Mouse (Mus musculus) liver, embryonic 16.5 days (tissue): ENCODE data around the gene Chtop. TPM values are rescaled to one million over a fixed set of nuclear protein-coding genes. Genes with fewer than 3 reads are reported as not detected.

Experiments used
- ATAC-seq: fragments of 200-750 bp; cut with Nextera tagmentation; 2 replicates; pipeline ENCODE4 v1.8.0; 2017; ENCODE audit warnings: low read depth, mild to moderate bottlenecking, moderate number of reproducible peaks, moderate library complexity
- H3K27ac ChIP-seq: fragments of 300-500 bp; sonication (generic); 2 replicates; pipeline ENCODE4 v1.5.1; 2014; ENCODE audit warnings: mild to moderate bottlenecking, low read length
- H3K27me3 ChIP-seq: fragments of 300-500 bp; sonication (generic); 2 replicates; pipeline ENCODE4 v1.6.1; 2014; ENCODE audit warnings: low read depth, low read length, mixed read lengths; ENCODE audit not compliant: control insufficient read depth, insufficient read depth
- H3K36me3 ChIP-seq: fragments of 300-500 bp; sonication (generic); 2 replicates; pipeline ENCODE4 v1.6.1; 2014; ENCODE audit warnings: mild to moderate bottlenecking; ENCODE audit not compliant: control insufficient read depth, insufficient read depth
- H3K4me1 ChIP-seq: fragments of 300-500 bp; sonication (generic); 2 replicates; pipeline ENCODE4 v1.6.1; 2014; ENCODE audit warnings: low read depth, low read length, mixed read lengths; ENCODE audit not compliant: control insufficient read depth
- H3K4me2 ChIP-seq: fragments of 300-500 bp; sonication (generic); 2 replicates; pipeline ENCODE4 v1.6.1; 2014; ENCODE audit warnings: low read depth, low read length, mixed read lengths
- H3K4me3 ChIP-seq: fragments of 300-500 bp; sonication (generic); 2 replicates; pipeline ENCODE4 v1.5.1; 2014; ENCODE audit warnings: low read depth, mild to moderate bottlenecking, low read length
- H3K9ac ChIP-seq: fragments of 300-500 bp; sonication (generic); 2 replicates; pipeline ENCODE4 v1.6.1; 2014; ENCODE audit warnings: low read depth, low read length
- H3K9me3 ChIP-seq: fragments of 300-500 bp; sonication (generic); replicated peaks from 2 replicates; pipeline ENCODE4 v1.6.1; 2016; ENCODE audit warnings: low read length; ENCODE audit not compliant: control insufficient read depth
- WGBS: fragments of 180-500 bp; shearing (Covaris S2); extraction: QIAGEN DNeasy Blood & Tissue Kit; methylation state at CpG from one replicate; pipeline ENCODE4 v1.1.7; 2014; ENCODE audit not compliant: insufficient replicate concordance; 5-methylcytosine and 5-hydroxymethylcytosine counted together
- polyA plus RNA-seq: library from polyadenylated mRNA; unstranded; fragments of >200 nt; fragmentation: Nextera tagmentation; extraction: Ambion mirVana; gene quantifications from 2 replicates; pipeline ENCODE4 v1.2.1, GENCODE M21; 2015

Gene Chtop
- polyA plus RNA-seq, 1 experiment from 2014 or later = 38.8 TPM

GRCm38 (mm10) chr3:90503444-90503843 is 5.9 kb downstream of the Chtop start:
- Histone ChIP-seq H3K4me1 (peaks cover 10% of the 10 kb centered on the region), H3K9ac (no peak overlapping the region), H3K9me3 (no peaks in the 10 kb centered on the region), H3K4me3 (no peak overlapping the region), H3K36me3 (peaks cover 76% of the 10 kb centered on the region), H3K4me2 (no peak overlapping the region), H3K27me3 (no peaks in the 10 kb centered on the region), H3K27ac (no peak overlapping the region)
- no peak for ATAC-seq
- WGBS = 85% methylated on average over 4 of the region's 4 CpGs

GRCm38 (mm10) chr3:90497597-90497996 is 11.7 kb downstream of the Chtop start:
- no peaks in the 10 kb centered on the region for H3K4me1 ChIP-seq
- no peak for ATAC-seq
- peaks cover 57% of the 10 kb centered on the region for H3K36me3 ChIP-seq
- H3K27me3 ChIP-seq = no peaks in the 10 kb centered on the region
- H3K27ac ChIP-seq = no peak overlapping the region
- no peak overlapping the region for H3K4me3 ChIP-seq
- H3K4me2 ChIP-seq = no peak overlapping the region
- no peaks in the 10 kb centered on the region for H3K9me3 ChIP-seq
- H3K9ac ChIP-seq = no peak overlapping the region

- no peaks in the 10 kb centered on the region for H3K9me3 ChIP-seq
- H3K36me3 ChIP-seq = peaks cover 41% of the 10 kb centered on the region
- no peak overlapping the region for H3K4me3 ChIP-seq
- no peak overlapping the region for H3K4me2 ChIP-seq
- H3K27ac ChIP-seq = no peak overlapping the region
- 88% methylated on average over 7 of the region's 7 CpGs for WGBS
- peaks cover 2% of the 10 kb centered on the region; the same call in 1 of the 2 replicates for H3K4me1 ChIP-seq
- no peaks in the 10 kb centered on the region for H3K27me3 ChIP-seq
- H3K9ac ChIP-seq = no peak overlapping the region
- no peak for ATAC-seq
Observed at GRCm38 (mm10) chr3:90495850-90496525, 13.3 kb downstream of the Chtop start.

- no peak overlapping the region for H3K4me3 ChIP-seq
- no peaks in the 10 kb centered on the region for H3K27me3 ChIP-seq
- WGBS = 60% methylated on average over 4 of the region's 4 CpGs
- H3K36me3 ChIP-seq = peaks cover 33% of the 10 kb centered on the region
- no peaks in the 10 kb centered on the region for H3K9me3 ChIP-seq
- H3K27ac ChIP-seq = no peak overlapping the region
- H3K4me1 ChIP-seq = peaks cover 10% of the 10 kb centered on the region
- ATAC-seq = no peak
- no peak overlapping the region for H3K4me2 ChIP-seq
- no peak overlapping the region for H3K9ac ChIP-seq
Observed at GRCm38 (mm10) chr3:90493831-90494540, 15.3 kb downstream of the Chtop start.

GRCm38 (mm10) chr3:90491350-90491749 is 17.9 kb downstream of the Chtop start:
- ATAC-seq = peak; percentile 7; the same call in 1 of the 2 replicates

GRCm38 (mm10) chr3:90490696-90491256 is 18.5 kb downstream of the Chtop start, which contains the start of gene Snapin:
Gene Snapin (minus strand): TSS chr3:90491033.
- H3K4me3 ChIP-seq = peak within 1 kb of the TSS; percentile 96
- under 1% methylated on average over 37 of the region's 37 CpGs for WGBS
- peak within 1 kb of the TSS; percentile 89 for H3K9ac ChIP-seq
- peaks cover 24% of the 10 kb centered on the region for H3K36me3 ChIP-seq
- H3K4me1 ChIP-seq = peaks cover 10% of the 10 kb centered on the region
- H3K27ac ChIP-seq = peak within 1 kb of the TSS; percentile 79
- peak within 1 kb of the TSS; percentile 69 for H3K4me2 ChIP-seq
- no peaks in the 10 kb centered on the region for H3K9me3 ChIP-seq
- no peaks in the 10 kb centered on the region for H3K27me3 ChIP-seq
- peak; percentile 99 for ATAC-seq

More at GRCm38 (mm10) chr3:90491350-90491749, 17.9 kb downstream of the Chtop start:
- WGBS = 38% methylated on average over 2 of the region's 2 CpGs
- H3K4me2 ChIP-seq = peak overlapping the region; percentile 45
- H3K27ac ChIP-seq = no peak overlapping the region
- H3K36me3 ChIP-seq = peaks cover 24% of the 10 kb centered on the region
- H3K9ac ChIP-seq = no peak overlapping the region
- H3K27me3 ChIP-seq = no peaks in the 10 kb centered on the region
- peaks cover 10% of the 10 kb centered on the region for H3K4me1 ChIP-seq
- no peaks in the 10 kb centered on the region for H3K9me3 ChIP-seq
- no peak overlapping the region for H3K4me3 ChIP-seq

DNA sequence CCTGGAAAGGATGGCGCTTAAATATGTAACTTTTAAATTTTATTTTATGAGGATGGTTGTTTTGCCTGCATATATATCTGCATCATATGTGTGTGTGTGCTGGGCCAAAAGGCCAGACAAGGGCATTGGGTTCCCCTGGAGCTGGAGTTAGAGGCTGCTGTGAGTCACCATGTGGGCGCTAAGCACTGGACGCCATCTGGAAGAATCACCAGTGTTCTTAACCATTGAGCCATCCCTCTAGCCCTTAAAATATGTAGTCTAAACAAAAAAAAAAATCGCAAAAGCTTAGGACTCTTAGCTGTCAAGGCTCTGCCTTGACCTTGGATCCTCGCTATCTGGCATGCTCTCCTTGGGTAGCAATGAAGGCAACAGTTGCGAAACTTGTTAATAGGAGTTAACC is 20.7 kb downstream of the Chtop start:
- Histone ChIP-seq H3K4me1 (peaks cover 10% of the 10 kb centered on the region), H3K9me3 (no peaks in the 10 kb centered on the region), H3K9ac (no peak overlapping the region), H3K27ac (no peak overlapping the region), H3K36me3 (peaks cover 35% of the 10 kb centered on the region), H3K27me3 (no peaks in the 10 kb centered on the region), H3K4me3 (no peak overlapping the region), H3K4me2 (no peak overlapping the region)
- WGBS = 84% methylated on average over 6 of the region's 6 CpGs
- ATAC-seq = no peak

DNA sequence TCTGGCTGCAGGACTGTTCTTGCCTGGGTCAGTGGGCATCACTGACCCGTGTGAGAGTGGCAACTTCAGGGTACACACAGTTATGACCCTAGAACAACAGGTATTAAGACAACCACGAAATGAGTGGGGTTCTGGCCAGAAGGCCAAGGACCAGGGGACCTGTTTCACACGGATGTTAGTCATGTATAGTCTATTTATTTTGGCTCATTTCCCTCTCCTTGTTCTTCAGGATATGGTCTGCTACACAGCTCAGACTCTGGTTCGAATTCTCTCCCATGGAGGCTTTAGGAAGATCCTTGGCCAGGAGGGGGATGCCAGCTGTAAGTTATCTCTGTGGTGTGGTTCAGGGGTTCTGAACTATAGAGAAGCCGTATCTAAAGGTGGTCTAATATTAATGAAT is 22.3 kb downstream of the Chtop start:
- Histone ChIP-seq H3K9me3 (no peaks in the 10 kb centered on the region), H3K36me3 (peaks cover 49% of the 10 kb centered on the region), H3K9ac (no peak overlapping the region), H3K4me3 (no peak overlapping the region), H3K27me3 (no peaks in the 10 kb centered on the region), H3K4me2 (no peak overlapping the region), H3K4me1 (peaks cover 10% of the 10 kb centered on the region), H3K27ac (no peak overlapping the region)
- 70% methylated on average over 5 of the region's 5 CpGs for WGBS
- no peak for ATAC-seq
